Mouse (Mus musculus): Measurements from ENCODE around the gene Hspe1.
"Not testable (repeated sequence)": the region's sequence is repeated elsewhere in the genome, so short reads cannot be mapped to it uniquely, and the experiment has no call there.

Hspe1 gene

DNA sequence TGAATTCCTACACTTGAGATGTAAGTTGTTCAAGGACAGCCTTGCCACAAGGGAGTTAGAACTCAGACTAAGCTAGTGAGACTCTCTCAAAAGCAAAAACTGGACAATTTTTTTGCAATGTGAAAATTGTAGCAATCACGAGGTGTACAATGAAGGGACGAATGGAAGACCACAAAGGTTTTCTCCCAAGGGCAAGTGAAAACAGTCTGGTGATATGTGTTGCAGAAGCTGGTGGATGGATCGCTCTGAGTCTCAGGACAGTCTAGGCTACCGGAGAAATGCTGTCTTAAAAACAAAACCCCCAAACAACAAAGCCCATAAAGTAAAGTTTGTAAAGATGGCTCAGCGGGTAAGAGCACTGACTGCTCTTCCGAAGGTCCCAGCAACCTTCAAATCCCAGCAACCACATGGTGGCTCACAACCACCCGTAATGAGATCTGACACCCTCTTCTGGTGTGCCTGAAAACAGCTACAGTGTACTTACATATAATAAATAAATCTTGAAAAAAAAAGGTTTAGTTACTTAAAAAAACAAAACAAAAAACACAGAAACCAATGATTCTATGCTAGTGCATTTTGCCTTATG is 2.1 kb upstream of the Hspe1 start:
- no peak for DNase-seq (ENCODE audit: extremely low spot score)

- DNase-seq (ENCODE audit: extremely low spot score) = peak; percentile 40
These were observed 998 bp upstream of the Hspe1 start for GRCm38 (mm10) chr1:55086868-55087400.

- DNase-seq (ENCODE audit: extremely low spot score) = no peak
These were observed 479 bp upstream of the Hspe1 start for GRCm38 (mm10) chr1:55087401-55087904.

GRCm38 (mm10) chr1:55088611-55089497 is 922 bp downstream of the Hspe1 start:
- no peak for DNase-seq (ENCODE audit: extremely low spot score)

DNA sequence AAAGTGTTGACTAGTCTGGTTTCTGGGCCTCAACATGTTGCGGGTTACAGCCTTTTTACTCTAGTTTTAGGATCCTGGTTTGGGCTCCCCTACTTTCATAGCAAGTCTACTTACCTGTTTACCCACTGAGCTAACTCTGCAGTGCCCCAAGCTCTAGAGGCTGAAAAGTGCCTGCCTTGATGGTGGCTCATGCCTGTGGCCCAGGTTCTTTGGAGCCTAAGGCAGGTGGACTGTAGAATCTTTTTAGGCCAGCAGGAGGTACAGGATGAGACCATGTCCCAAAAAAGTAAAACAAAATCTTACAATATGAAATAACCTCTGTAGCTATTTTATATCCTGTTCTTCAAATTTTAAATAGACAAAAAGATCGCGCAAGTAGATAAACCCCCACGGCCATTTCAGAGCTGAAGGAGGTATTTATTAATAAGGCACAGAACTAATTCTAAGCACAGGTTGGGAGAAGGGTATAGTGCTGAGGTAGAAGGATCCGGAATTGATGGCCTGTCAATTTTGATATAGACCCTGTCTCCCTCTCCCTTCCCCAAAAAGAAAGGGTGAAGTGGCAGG is 1.6 kb downstream of the Hspe1 start:
- no peak for DNase-seq (ENCODE audit: extremely low spot score)

DNA sequence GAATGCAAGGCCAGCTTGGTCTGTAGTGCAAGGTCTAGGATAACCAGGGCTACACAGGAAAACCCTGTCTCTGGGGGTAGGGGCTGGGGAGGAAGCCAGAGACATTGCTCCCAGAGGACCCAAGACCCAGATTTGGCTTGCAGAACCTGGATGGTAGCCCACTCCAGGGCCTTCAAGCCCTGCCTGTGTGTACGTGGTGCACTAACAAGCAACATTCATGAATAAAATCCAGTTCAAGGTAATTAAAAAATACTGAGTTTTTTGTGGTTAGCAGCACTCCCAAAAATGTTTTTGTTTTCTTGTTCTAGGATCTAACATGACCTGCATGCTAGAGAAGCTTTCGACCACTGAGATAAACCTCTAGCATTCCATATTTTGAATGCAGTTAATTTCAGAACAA is 4.1 kb downstream of the Hspe1 start:
- DNase-seq (ENCODE audit: extremely low spot score) = no peak

DNA sequence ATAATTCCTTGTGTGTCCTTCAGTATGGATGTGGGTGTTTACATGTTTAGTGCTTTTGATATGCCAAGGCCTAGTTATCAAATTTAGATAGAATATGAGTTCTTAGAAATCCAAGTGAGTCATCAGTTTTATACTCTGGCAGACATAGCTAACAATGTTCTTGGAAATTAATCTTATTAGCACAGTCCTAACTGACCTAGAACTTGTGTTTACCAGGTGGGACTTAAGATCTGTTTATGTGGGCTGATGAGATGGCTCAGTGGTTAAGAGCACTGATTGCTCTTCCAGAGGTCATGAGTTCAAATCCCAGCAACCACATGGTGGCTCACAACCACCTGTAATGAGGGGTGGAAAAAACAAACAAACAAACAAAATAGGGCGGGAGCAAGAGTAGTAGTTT is 4.5 kb downstream of the Hspe1 start:
- no peak for DNase-seq (ENCODE audit: extremely low spot score)

- DNase-seq (ENCODE audit: extremely low spot score) = no peak
These were observed 19.1 kb downstream of the Hspe1 start for GRCm38 (mm10) chr1:55106919-55107585.

- DNase-seq (ENCODE audit: extremely low spot score) = no peak
These were observed 19.7 kb downstream of the Hspe1 start for GRCm38 (mm10) chr1:55107644-55108043.

GRCm38 (mm10) chr1:55108473-55108872 is 20.5 kb downstream of the Hspe1 start:
- no peak for DNase-seq (ENCODE audit: extremely low spot score)

DNA sequence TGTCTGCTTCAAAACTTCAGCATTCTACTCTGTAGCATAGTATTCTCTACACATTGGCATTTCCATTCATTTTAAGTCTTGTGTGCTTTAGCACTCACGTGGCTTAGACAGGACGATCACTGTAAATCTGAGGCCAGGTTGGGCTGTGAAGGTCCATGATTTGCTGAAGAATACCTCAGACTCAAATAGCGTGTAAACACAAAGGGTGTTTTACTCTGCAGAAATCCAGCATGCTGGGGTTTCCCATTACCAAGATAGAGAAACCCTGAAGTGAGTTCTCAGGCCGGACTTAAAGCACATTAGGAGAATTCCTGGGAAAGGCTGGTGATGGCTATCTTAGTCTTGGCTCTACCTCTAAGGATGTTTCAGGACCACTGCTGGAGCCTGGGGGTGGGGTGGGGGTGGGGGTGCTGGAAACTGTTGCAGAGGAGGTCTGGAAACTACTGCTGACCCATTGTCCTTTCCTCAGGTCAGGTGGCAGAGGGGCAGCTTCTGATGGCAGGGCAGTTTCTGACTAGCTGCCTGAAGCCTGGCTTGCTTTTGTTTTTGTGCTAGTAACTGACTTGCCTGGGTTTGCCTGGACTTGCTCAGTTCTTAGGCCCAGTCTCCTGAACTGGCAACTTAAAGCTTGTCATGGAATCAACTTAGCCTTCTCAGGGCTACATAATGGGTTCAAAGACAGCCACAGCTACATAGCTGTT is 21.3 kb downstream of the Hspe1 start:
- DNase-seq (ENCODE audit: extremely low spot score) = no peak

DNA sequence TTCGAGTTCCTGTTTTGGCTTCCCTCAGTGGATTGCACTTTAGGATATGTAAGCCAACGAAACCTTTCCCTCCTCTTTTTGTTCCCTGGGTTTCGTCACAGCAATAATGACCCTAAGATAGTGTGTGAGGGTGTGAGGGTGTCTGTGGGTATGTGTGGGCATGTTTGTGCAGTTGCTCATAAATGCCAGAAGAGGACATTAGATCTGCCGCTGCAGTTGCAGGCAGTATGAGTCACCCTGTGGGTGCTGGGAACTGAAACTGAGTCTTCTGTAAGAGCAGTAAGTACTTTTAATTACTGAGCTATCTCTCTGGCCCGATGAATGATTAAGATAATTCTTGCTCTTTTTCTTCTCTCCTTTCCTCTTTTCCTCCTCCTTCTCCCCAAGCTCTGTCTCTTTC is 35.1 kb downstream of the Hspe1 start:
- no peak for DNase-seq (ENCODE audit: extremely low spot score)

DNA sequence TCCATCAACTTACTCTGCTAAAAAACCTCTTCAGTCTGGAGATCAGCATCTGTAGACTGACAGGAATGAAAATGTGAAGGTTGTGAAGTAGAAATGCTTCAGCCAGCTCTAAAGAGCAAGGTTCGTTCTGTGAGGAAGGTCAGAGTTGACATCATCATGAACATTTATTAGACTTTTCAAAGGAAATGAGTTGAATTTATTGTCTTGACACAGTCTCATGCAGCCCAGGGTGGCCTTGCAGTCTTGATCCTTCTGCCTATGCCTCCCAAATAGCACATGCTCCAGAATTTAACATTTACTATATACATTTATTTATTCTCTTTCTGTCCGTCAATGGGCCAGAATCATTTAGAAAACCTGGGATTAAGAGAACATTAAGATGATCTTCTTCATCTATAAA is 35.6 kb downstream of the Hspe1 start:
- no peak for DNase-seq (ENCODE audit: extremely low spot score)

DNA sequence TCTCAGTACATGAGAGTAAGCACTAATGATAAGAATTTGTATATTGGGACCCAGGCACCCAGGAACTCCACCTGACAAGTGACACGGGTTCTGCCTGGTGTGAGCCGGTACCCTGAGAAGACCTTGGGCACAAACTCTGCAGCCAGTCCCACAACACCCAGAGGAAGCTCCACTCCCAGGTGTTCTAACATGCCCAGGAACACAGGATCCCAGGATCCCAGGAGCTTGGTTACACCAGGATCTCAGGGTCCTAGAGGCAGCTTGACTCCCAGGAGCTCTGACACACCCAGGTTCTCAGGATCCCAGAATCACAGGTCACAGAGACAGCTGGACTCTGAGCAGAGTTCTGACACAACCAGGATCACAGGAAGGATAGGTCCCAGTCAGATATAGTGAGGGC is 36.2 kb downstream of the Hspe1 start:
- not testable (repeated sequence) for DNase-seq (ENCODE audit: extremely low spot score)

DNA sequence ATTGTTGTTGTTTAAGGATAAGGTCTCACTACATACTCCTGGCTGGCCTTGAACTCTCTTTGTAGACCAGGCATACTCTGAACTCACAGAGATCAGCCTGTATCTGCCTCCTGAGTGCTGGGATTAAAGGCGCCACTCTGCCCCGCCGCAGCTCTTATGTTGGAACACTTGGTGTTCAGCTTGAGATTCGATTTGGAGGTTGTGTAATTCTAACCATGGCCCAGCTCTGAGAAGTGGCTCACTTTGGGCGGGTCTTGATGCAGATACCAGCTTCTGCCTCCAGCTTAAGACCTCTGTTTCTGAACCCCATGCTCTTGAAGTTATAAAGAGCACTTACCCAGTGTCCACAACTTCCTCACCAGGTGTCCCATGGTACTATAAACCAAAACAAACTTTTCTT is 41.8 kb downstream of the Hspe1 start:
- DNase-seq (ENCODE audit: extremely low spot score) = no peak

DNA sequence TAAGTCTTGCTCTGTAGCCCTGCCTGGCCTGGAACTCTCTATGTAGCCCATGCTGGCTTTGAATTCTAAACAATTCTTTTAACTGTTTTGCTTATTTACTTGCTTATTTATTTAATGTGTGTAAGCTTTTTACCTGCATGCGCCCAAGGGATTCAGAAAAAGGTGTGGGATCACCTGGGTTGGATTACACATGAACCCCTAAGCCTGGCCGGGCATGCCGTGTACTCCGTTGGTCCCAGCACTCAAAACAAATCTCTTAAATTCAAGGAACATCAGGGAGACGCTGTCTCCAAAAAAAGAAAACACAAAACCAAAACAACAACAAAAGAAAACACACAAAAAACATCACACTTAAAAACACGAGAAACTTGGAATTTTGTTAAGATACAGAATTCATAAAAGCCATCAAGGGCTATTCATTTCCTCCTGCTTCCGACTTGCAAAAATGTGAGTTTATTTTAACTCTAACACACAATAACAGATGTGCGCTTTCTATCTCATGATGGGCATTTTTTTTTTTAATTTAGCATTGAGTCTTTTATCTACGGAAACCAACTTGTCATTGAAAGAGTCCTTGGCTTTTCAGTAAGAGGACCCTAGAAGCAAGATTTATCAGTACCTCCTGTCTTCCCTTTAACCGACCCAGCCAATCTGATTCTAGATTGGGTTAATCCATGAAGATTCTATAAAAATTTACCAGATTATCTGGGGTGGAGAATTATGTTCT is 42.4 kb downstream of the Hspe1 start:
- DNase-seq (ENCODE audit: extremely low spot score) = no peak

GRCm38 (mm10) chr1:55130943-55131401 is 43.0 kb downstream of the Hspe1 start, which contains the start of gene Mob4:
Mob4 (plus strand) TSS chr1:55131231.
- peak; percentile 94 for DNase-seq (ENCODE audit: extremely low spot score)

GRCm38 (mm10) chr1:55131424-55132014 is 43.6 kb downstream of the Hspe1 start:
- no peak for DNase-seq (ENCODE audit: extremely low spot score)

GRCm38 (mm10) chr1:55132308-55132707 is 44.4 kb downstream of the Hspe1 start:
- no peak for DNase-seq (ENCODE audit: extremely low spot score)

GRCm38 (mm10) chr1:55133173-55133572 is 45.2 kb downstream of the Hspe1 start:
- no peak for DNase-seq (ENCODE audit: extremely low spot score)

All from embryo, embryonic 9.5 days (tissue).